21 mouse cellular contexts compared by ENCODE assay signal in the genomic region with DNA sequence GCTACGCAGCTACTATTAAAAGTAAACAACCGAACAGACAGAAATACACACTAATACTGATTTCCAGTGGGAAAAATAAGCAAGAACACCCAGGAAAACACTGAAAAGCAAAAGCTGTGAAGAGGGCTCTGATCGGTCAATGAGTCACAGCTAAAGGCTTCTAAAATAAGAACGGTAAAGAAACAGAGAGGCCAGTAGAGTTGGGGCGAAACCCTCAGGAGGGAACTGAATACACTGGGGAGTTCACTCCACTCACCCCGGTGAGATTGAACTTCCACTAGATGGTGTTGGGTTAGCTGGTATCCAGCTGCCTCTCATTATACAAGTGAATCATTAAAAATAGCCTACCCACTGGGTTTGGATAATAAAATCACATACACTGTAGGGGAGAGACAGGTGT.
"Had no signal": no experiment of that assay in that cellular context is flagged by ENCODE, and none has a peak within 500 bp of the region (broad histone marks: within the 10 kb centered on the region; RNA-seq: fewer than 3 reads in every experiment).

No protein-coding gene starts in this region.

- H3K36me3 ChIP-seq: liver, embryonic 12.5 days; lung, embryonic 15.5 days; midbrain, embryonic 13.5 days; midbrain, embryonic 15.5 days; neural tube, embryonic 13.5 days; neural tube, embryonic 15.5 days; stomach, embryonic 15.5 days had no signal

- H3K27ac ChIP-seq: liver, embryonic 12.5 days; liver, embryonic 14.5 days; lung, embryonic 15.5 days; midbrain, embryonic 13.5 days; midbrain, embryonic 15.5 days; neural tube, embryonic 13.5 days; neural tube, embryonic 15.5 days; stomach, embryonic 15.5 days; stomach, postnatal 0 days had no signal

- H3K27me3 ChIP-seq: stomach, embryonic 15.5 days had no signal

- H3K4me2 ChIP-seq: liver, embryonic 12.5 days; lung, embryonic 15.5 days; midbrain, embryonic 11.5 days; midbrain, embryonic 13.5 days; midbrain, embryonic 15.5 days; neural tube, embryonic 13.5 days; neural tube, embryonic 15.5 days; stomach, embryonic 15.5 days had no signal

- H3K4me1 ChIP-seq: lung, embryonic 15.5 days; midbrain, embryonic 15.5 days; neural tube, embryonic 13.5 days; stomach, embryonic 15.5 days had no signal

- DNase-seq: lung, adult 18-20 months; lung, postnatal 14 days; lung, postnatal 36 days; retina, postnatal 1 day; right cerebral cortex, adult 18-20 months; right cerebral cortex, postnatal 25 days; right cerebral cortex, postnatal 4 days; spleen, adult 18-20 months; thymus, adult 2 months; thymus, postnatal 25 days had no signal

- H3K4me3 ChIP-seq: liver, embryonic 12.5 days; lung, embryonic 15.5 days; megakaryocyte, embryonic 14.5 days; midbrain, embryonic 13.5 days; midbrain, embryonic 15.5 days; neural tube, embryonic 13.5 days; neural tube, embryonic 15.5 days; stomach, embryonic 15.5 days had no signal
